In genomic region chr16:20805086-20805485, GRCm38 (mm10) we compare ENCODE assay signal across 8 mouse cellular contexts.
DNase-seq lines count a peak whose midpoint lies in the region; ATAC-seq and TF ChIP-seq lines count a peak whose summit lies in the region.

No protein-coding gene starts in this region.

- no peak overlapping the region for H3K4me3 ChIP-seq in limb, embryonic 14.5 days (replicated peaks; ENCODE audit: low read length)
- no peak overlapping the region for H3K4me3 ChIP-seq in stomach, embryonic 16.5 days (replicated peaks; ENCODE audit: low read length)

- 0 out of 2 replicates have a peak, but pooled peaks have one; percentile 3 for ATAC-seq in limb, embryonic 14.5 days (ENCODE audit: low FRiP score, low read depth)
- no peak for ATAC-seq in stomach, embryonic 16.5 days (ENCODE audit: insufficient read depth, low FRiP score)

- H3K9ac ChIP-seq in limb, embryonic 14.5 days (ENCODE audit: low read depth, low read length, severe bottlenecking) = peak overlapping the region; percentile 36; the same call in 1 of the 2 replicates
- no peak overlapping the region for H3K9ac ChIP-seq in stomach, embryonic 16.5 days (ENCODE audit: low read length)

- WGBS in limb, embryonic 14.5 days = 16% methylated on average over 6 of the region's 6 CpGs
- WGBS in stomach, embryonic 16.5 days = 16% methylated on average over 6 of the region's 6 CpGs

- intact Hi-C loops in left cerebral cortex, postnatal 36 days (cut with DNase I) = no loop called here

- H3K27ac ChIP-seq in limb, embryonic 14.5 days (replicated peaks; ENCODE audit: low read depth, low read length) = no peak overlapping the region
- H3K27ac ChIP-seq in stomach, embryonic 16.5 days (ENCODE audit: low read length) = peak overlapping the region; percentile 47; the same call in 1 of the 2 replicates

- peak overlapping the region; percentile 53 for H3K4me2 ChIP-seq in limb, embryonic 14.5 days (replicated peaks; ENCODE audit: low read depth, low read length, severe bottlenecking)
- peak overlapping the region; percentile 58 for H3K4me2 ChIP-seq in stomach, embryonic 16.5 days (ENCODE audit: low read depth, low read length)

- no peaks in the 10 kb centered on the region for H3K27me3 ChIP-seq in limb, embryonic 14.5 days (ENCODE audit: control insufficient read depth, insufficient read depth, low read length)
- H3K27me3 ChIP-seq in stomach, embryonic 16.5 days (ENCODE audit: control insufficient read depth, insufficient read depth, low read length) = no peaks in the 10 kb centered on the region

- H3K9me3 ChIP-seq in limb, embryonic 14.5 days (ENCODE audit: control insufficient read depth, low read length) = no peaks in the 10 kb centered on the region
- no peaks in the 10 kb centered on the region for H3K9me3 ChIP-seq in stomach, embryonic 16.5 days (replicated peaks; ENCODE audit: control insufficient read depth, low read length)

- no peak for TF ChIP-seq POLR2A in limb, embryonic 14.5 days (IDR thresholded peaks at IDR 0.05; ENCODE audit: borderline replicate concordance, extremely low read depth, insufficient read depth, insufficient read length)

- peak; percentile 38 to 44 for DNase-seq in cerebellum, postnatal 10 days
- DNase-seq in cerebellum, adult 11 months = no peak
- peak; percentile 81 for DNase-seq in testis, postnatal 14 days (ENCODE audit: low spot score)
- no peak for DNase-seq in testis, postnatal 10 days (ENCODE audit: low spot score)
- no peak for DNase-seq in limb, embryonic 14.5 days (ENCODE audit: low spot score)
- no peak for DNase-seq in left cerebral cortex, postnatal 36 days (ENCODE audit: low spot score in 2 of 2)
- no peak for DNase-seq in layer of hippocampus, adult 9-10 months (ENCODE audit: low spot score)

- H3K4me1 ChIP-seq in limb, embryonic 14.5 days (ENCODE audit: control insufficient read depth, insufficient read depth, low read length) = peaks cover 20% of the 10 kb centered on the region
- H3K4me1 ChIP-seq in stomach, embryonic 16.5 days (ENCODE audit: control insufficient read depth, insufficient read depth, low read length) = no peaks in the 10 kb centered on the region

- H3K36me3 ChIP-seq in limb, embryonic 14.5 days (ENCODE audit: control insufficient read depth, insufficient read depth, low read length) = no peaks in the 10 kb centered on the region
- H3K36me3 ChIP-seq in stomach, embryonic 16.5 days (ENCODE audit: control insufficient read depth, insufficient read depth, low read length) = no peaks in the 10 kb centered on the region

Comparison
In these comparisons a context has a peak if more than half of its experiments do, and no peak if none do; other contexts are left out.
1. DNase-seq: peak in cerebellum, postnatal 10 days (2 of 2) and testis, postnatal 14 days (single experiment); none in cerebellum, adult 11 months (single experiment), testis, postnatal 10 days (single experiment), limb, embryonic 14.5 days (single experiment), left cerebral cortex, postnatal 36 days (0 of 2) and layer of hippocampus, adult 9-10 months (single experiment).